Mouse (Mus musculus) spleen, embryonic (tissue): ENCODE results near the gene Tbc1d1.

Experiments used
- CTCF ChIA-PET: fragments of 350-600 bp; sonication (Branson Sonifier 250); formaldehyde crosslinking; loops from one replicate; lab custom pipeline; 2022; lab: Charles Lee

Tbc1d1 gene

GRCm38 (mm10) chr5:64266534-64266933, 110.4 kb downstream of the Tbc1d1 start:
- CTCF ChIA-PET = no interaction called here

- CTCF ChIA-PET = interaction anchor here (0.5 kb wide), 1 partner anchor 109 kb away, joined by 3 read pairs; no protein-coding TSS in a partner anchor
Observed at GRCm38 (mm10) chr5:64267279-64267678, 111.2 kb downstream of the Tbc1d1 start.

- CTCF ChIA-PET = interaction anchor here (0.9 kb wide), 1 partner anchor 63 kb away, joined by 3 read pairs; no protein-coding TSS in a partner anchor
Observed at GRCm38 (mm10) chr5:64269669-64270068, 113.6 kb downstream of the Tbc1d1 start.

- CTCF ChIA-PET = interaction anchor here (0.5 to 0.6 kb wide), 2 partner anchors 104 to 366 kb away, joined by 3 read pairs; no protein-coding TSS in a partner anchor
Observed at GRCm38 (mm10) chr5:64273517-64273916, 117.4 kb downstream of the Tbc1d1 start.

DNA sequence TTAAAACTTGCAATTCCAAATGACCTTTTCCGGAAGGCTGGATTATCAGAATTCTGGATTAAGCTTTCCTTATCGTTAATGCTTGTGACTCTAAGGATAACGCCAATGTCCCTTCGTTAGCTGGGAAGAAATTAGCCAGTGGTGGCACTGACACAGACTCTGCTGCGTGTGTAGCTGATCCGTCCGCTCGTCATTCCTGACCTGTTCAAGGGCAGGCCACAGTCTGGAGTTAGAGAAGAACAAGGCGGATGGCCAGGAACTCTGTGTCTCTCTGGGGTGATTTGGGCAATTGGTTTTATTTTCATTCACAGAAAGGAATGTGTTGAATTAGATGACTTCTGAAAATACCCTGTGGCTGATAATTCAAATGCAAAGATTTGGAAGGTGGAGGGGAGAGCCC, 118.2 kb downstream of the Tbc1d1 start:
- CTCF ChIA-PET = interaction anchor here (0.6 to 1.2 kb wide), 2 partner anchors 28 to 72 kb away, joined by 3 to 6 read pairs; no protein-coding TSS in a partner anchor

GRCm38 (mm10) chr5:64274738-64275451, 118.8 kb downstream of the Tbc1d1 start:
- CTCF ChIA-PET = interaction anchor here (0.6 to 1.2 kb wide), 2 partner anchors 29 to 73 kb away, joined by 3 to 6 read pairs; no protein-coding TSS in a partner anchor

- CTCF ChIA-PET = no interaction called here
Observed at GRCm38 (mm10) chr5:64277646-64278191, 121.6 kb downstream of the Tbc1d1 start.

DNA sequence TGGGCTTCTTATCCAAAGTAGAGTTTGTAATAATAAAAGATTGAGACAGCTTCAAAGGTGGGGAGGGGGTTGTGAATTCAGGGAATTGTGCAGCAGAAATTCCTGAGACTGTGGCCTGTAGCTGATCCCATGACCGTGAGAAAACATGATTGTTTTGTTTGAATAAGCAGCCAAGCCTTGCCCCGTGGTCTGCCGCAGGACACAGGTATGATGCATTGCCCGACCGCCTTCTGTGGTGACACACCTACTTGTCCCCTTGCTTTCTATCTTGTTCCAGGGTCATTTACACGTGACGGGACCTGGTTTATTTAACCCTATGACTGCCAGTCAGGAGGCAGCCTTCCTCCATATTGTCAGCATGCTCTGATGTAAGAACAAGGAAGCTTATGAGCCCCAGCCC, 123.6 kb downstream of the Tbc1d1 start:
- CTCF ChIA-PET = interaction anchor here (0.9 kb wide), 1 partner anchor 15 kb away, joined by 3 read pairs; no protein-coding TSS in a partner anchor

- CTCF ChIA-PET = interaction anchor here (0.9 kb wide), 1 partner anchor 16 kb away, joined by 3 read pairs; no protein-coding TSS in a partner anchor
Observed at GRCm38 (mm10) chr5:64280191-64280590, 124.1 kb downstream of the Tbc1d1 start.

DNA sequence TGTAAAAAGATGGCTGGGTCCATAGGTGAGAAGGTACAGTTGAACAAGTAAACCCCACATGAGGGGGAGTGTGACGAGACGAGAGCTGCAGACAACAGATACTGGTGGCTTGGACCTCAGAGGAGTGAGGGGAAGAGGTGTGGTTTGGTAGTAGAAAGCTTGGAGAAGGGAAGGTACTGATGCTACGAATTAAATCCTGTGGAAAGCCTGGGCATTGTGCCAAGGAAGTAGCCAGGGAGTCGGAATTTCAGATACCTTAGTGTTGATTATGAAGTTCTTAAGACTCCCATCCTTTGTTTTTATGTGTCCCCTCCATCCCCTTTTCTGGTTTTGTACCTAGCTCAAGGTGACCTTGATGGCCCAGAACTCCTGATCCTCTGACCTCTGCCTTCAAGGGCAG, 124.5 kb downstream of the Tbc1d1 start:
- CTCF ChIA-PET = interaction anchor here (0.9 kb wide), 1 partner anchor 16 kb away, joined by 3 read pairs; no protein-coding TSS in a partner anchor

- CTCF ChIA-PET = interaction anchor here (0.6 kb wide), 1 partner anchor 92 kb away, joined by 3 read pairs; no protein-coding TSS in a partner anchor
Observed at GRCm38 (mm10) chr5:64281674-64282073, 125.6 kb downstream of the Tbc1d1 start.

DNA sequence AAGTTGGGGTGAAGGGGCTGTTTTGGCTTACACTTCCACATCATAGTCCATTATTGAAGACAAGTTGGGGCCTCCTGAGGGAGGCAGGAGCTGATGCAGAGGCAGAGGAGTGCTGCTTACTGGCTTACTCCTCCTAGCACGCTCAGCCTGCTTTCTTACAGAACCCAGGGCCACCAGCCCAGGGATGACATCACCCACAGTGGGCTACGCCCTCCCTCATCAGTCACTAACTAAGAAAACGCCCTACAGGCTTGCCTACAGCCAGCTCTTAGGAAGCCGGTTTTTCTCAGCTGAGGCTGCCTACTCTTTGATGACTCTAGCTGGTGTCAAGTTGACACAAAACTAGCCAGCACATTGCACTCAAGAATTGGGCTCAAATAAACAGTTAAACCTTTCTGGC, 126.5 kb downstream of the Tbc1d1 start:
- CTCF ChIA-PET = no interaction called here

- CTCF ChIA-PET = no interaction called here
Observed at GRCm38 (mm10) chr5:64285289-64285688, 129.2 kb downstream of the Tbc1d1 start.

- CTCF ChIA-PET = no interaction called here
Observed at GRCm38 (mm10) chr5:64285851-64286250, 129.7 kb downstream of the Tbc1d1 start.

DNA sequence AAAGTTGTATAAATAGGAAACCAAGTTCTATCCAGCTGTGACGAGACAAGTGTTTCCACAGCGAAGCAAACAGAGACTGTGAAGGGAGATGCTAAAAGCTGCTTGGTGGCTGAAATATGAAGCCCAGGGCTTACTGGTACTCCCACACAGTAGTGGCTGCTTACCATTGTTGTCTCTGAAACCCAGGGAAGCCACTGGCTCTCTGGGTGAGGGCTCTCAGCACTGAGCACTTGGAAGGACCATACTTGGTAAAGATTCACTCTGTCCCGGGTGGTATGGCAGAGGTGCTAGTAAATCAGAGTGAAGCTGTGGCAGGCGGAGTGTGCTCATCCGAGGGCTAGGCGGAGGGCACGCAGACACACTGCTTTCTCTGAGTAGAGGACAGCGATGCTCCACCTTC, 131.2 kb downstream of the Tbc1d1 start:
- CTCF ChIA-PET = no interaction called here

DNA sequence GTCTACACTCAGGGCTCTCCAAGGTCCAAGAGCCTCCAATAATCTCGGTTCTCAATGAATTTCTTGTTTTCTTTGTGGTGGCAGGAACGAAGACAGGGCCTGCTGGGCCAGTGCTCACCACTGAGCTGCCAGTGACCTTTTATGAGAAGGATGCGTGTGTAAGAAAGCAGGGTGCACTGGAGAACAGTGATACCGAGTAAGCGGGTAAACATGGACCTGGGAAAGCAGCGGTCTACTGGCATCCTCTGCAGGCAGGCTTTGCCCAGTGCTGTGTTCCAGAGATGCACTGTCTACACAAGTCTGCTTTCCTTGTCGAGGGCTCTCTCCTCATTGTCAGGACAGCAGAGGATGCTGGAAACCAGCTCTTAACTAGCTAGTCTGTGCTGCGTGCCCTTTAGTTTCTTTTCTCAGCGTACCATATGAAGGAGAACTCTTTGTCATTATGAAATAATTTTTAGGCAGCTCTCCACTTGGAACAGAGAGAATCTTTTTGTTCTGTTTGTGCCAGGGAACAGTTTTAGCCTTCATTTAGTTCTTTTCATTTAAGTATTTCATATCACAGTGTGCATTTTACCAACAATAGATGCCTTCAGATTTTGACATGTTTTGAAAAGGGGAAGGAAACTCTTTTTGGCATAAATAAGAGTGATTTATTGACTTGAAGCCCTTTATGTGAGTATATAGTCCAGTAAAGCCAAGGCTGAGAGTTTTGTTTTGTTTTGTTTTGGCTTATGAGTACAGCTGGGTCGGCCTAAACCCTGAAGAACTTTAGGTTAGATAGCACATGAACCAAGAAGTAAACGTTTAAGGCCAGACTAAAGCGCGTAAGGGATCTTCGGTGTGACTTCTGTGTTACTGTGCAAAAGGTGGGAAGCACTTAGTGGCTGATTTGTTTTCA, 132.2 kb downstream of the Tbc1d1 start:
- CTCF ChIA-PET = interaction anchor here (0.6 kb wide), 1 partner anchor 623 kb away, joined by 10 read pairs; no protein-coding TSS in a partner anchor

DNA sequence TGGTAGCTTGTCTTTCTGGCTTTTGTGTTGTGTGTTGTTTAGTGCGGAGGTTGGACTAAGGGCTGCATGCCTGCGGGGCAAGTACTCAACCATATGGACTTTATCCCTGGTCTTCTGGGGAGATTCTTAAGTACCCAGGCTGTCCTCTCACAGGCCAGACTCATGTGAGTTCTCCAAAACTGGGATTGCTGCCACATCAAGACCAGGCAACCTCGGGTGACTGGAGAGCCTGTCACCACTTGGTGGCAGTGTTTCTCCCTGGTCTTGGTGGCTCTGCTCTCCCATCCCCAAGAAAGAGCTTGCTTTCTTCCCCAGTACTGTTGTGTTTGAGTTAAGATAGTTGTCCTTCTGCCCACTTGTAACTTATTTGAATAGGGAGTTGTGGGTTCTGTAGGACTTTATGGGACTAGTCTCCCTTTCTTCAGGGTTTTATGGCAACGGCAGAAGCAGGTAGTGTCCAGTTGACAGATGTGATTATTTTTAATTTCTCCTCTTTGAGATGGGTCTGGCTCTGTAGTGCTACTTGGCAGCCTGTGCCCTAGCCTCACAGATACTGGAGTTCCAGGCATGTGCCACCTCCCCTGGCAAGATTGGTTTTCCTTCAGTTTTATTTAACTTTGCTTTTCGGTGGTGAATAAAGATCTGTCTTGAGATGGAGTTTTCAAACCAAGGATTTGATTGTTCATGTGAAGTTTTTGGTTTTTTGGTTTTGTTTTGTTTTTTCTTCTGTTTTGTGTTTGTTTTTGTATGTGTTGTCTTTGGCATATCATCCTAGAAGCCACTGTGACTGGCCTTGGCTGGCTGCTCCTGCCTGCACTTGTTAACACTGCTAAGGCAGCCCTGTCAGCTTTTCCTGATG, 133.3 kb downstream of the Tbc1d1 start:
- CTCF ChIA-PET = interaction anchor here (0.7 to 0.9 kb wide), 2 partner anchors 14 to 214 kb away, joined by 3 to 4 read pairs; no protein-coding TSS in a partner anchor

GRCm38 (mm10) chr5:64290061-64290345, 133.9 kb downstream of the Tbc1d1 start:
- CTCF ChIA-PET = interaction anchor here (0.6 kb wide), 1 partner anchor 120 kb away, joined by 3 read pairs; no protein-coding TSS in a partner anchor

- CTCF ChIA-PET = interaction anchor here (0.7 kb wide), 2 partner anchors 87 to 341 kb away, joined by 3 to 4 read pairs; no protein-coding TSS in a partner anchor
Observed at GRCm38 (mm10) chr5:64291657-64292056, 135.6 kb downstream of the Tbc1d1 start.

DNA sequence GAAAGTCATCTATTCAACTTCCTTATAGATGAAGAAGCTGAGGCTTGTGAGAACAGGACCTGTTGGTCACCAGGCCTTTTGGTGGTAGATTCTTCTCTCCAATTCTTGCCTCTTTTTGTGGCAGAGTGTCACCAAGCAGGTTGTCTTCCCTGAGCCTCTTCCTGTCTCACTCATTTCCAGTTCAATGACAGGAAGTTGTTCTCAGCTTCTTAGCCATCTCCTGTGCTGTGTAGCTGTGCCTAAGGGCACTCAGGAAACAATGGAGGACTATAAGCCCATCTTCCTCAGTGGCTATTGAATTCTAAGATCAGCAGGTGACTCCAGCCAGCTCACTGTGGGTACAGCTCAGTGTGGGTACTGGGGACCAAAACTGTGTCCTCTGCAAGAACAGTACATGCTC, 139.5 kb downstream of the Tbc1d1 start:
- CTCF ChIA-PET = interaction anchor here (0.8 kb wide), 1 partner anchor 182 kb away, joined by 3 read pairs; no protein-coding TSS in a partner anchor
